Mouse (Mus musculus) megakaryocyte, embryonic 14.5 days (primary cell): ENCODE measurements around the gene Igf1r. TPM values are rescaled to one million over a fixed set of nuclear protein-coding genes. Genes with fewer than 3 reads are reported as not detected.

Source experiments
- H3K27me3 ChIP-seq: replicated peaks from 2 replicates; pipeline ENCODE3; 2012; ENCODE audit warnings: inconsistent platforms
- H3K36me3 ChIP-seq: replicated peaks from 2 replicates; pipeline ENCODE3; 2012; ENCODE audit warnings: low read length, inconsistent platforms, mixed read lengths
- H3K4me1 ChIP-seq: 2 replicates; pipeline ENCODE4 v1.6.1; 2012; ENCODE audit warnings: inconsistent platforms
- H3K4me3 ChIP-seq: replicated peaks from 2 replicates; pipeline ENCODE3; 2012; ENCODE audit warnings: moderate library complexity, mild to moderate bottlenecking, inconsistent platforms
- H3K9me3 ChIP-seq: 2 replicates; pipeline ENCODE4 v1.6.1; 2012; ENCODE audit warnings: inconsistent platforms
- FLI1 ChIP-seq: IDR thresholded peaks from 2 replicates; pipeline ENCODE4 v1.6.1; 2012; ENCODE audit warnings: low read length, inconsistent platforms, mixed read lengths
- GATA1 ChIP-seq: IDR thresholded peaks from 3 replicates; pipeline ENCODE4 v1.6.1; 2012; ENCODE audit warnings: mixed read lengths, low read length, inconsistent platforms, borderline replicate concordance
- polyA plus RNA-seq: library from polyadenylated mRNA; stranded (reverse); fragments of >175 nt; gene quantifications from 2 replicates; pipeline ENCODE4 v1.2.3, GENCODE M21; 2012; ENCODE audit warnings: low replicate concordance; ENCODE audit not compliant: insufficient read depth

Igf1r gene
- polyA plus RNA-seq, 1 experiment, result 8.7 TPM

- Histone ChIP-seq H3K36me3 (peaks cover 98% of the 10 kb centered on the region), H3K4me3 (no peak overlapping the region), H3K4me1 (peaks cover 38% of the 10 kb centered on the region), H3K9me3 (no peaks in the 10 kb centered on the region), H3K27me3 (no peaks in the 10 kb centered on the region)
- TF ChIP-seq FLI1, result no peak
- no peak for TF ChIP-seq GATA1
These were observed 272.9 kb downstream of the Igf1r start for GRCm38 (mm10) chr7:68225427-68226054.

- H3K4me1 ChIP-seq, result peaks cover 49% of the 10 kb centered on the region
- no peaks in the 10 kb centered on the region for H3K9me3 ChIP-seq
- H3K36me3 ChIP-seq, result peaks cover 97% of the 10 kb centered on the region
- no peaks in the 10 kb centered on the region for H3K27me3 ChIP-seq
- TF ChIP-seq FLI1, result no peak
- no peak for TF ChIP-seq GATA1
- H3K4me3 ChIP-seq, result no peak overlapping the region
These were observed 274.4 kb downstream of the Igf1r start for GRCm38 (mm10) chr7:68227021-68227420.

GRCm38 (mm10) chr7:68227621-68228020 is 275.0 kb downstream of the Igf1r start:
- H3K4me3 ChIP-seq, result no peak overlapping the region
- no peak for TF ChIP-seq GATA1
- no peak for TF ChIP-seq FLI1
- H3K36me3 ChIP-seq, result peaks cover 94% of the 10 kb centered on the region
- H3K9me3 ChIP-seq, result no peaks in the 10 kb centered on the region
- H3K4me1 ChIP-seq, result peaks cover 51% of the 10 kb centered on the region
- no peaks in the 10 kb centered on the region for H3K27me3 ChIP-seq

DNA sequence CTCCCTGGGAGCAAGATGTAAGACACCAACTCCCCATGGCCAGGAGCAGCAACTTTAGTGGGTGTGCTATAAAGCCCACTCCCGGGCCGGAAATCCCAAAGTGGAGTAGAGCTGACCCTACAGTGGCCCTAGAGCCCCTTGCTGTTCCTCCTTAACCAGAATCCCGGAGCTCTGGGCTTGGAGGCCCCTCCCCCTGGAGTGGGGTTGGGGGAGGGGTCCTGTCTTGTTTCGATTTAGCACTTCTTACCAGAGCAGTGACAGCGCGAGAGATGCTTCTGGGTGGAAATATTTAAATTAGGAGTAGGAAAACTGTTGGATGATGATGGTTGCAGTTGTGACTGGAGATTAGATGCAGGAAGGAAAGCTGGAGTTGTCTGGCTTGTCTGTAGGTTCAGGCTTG is 275.9 kb downstream of the Igf1r start:
- H3K27me3 ChIP-seq, result no peaks in the 10 kb centered on the region
- peaks cover 48% of the 10 kb centered on the region for H3K4me1 ChIP-seq
- H3K9me3 ChIP-seq, result no peaks in the 10 kb centered on the region
- peaks cover 89% of the 10 kb centered on the region for H3K36me3 ChIP-seq
- TF ChIP-seq FLI1 (no peak), GATA1 (no peak)
- H3K4me3 ChIP-seq, result no peak overlapping the region

DNA sequence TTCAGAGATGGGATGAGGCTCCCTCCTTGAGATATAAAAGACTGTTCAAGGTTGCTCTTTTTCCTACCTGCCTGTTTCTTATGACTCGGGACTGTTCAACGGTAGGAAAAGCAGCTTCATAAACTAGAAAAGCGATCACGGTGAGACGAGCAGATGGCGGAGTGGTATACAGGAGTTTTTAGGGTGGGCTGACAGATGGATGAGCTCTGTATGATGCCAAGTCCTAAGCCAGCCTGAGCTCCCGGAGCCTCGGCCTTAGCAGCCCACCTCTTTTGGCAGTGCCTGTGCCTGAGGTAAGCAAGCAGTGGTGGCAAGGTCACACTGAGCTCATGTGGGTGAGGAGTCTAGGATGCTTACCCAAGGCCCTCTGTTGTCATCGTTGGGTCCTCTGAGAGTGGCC is 278.2 kb downstream of the Igf1r start:
- peaks cover 41% of the 10 kb centered on the region for H3K4me1 ChIP-seq
- H3K4me3 ChIP-seq, result no peak overlapping the region
- TF ChIP-seq FLI1, result no peak
- no peak for TF ChIP-seq GATA1
- H3K9me3 ChIP-seq, result no peaks in the 10 kb centered on the region
- no peaks in the 10 kb centered on the region for H3K27me3 ChIP-seq
- H3K36me3 ChIP-seq, result peaks cover 66% of the 10 kb centered on the region

DNA sequence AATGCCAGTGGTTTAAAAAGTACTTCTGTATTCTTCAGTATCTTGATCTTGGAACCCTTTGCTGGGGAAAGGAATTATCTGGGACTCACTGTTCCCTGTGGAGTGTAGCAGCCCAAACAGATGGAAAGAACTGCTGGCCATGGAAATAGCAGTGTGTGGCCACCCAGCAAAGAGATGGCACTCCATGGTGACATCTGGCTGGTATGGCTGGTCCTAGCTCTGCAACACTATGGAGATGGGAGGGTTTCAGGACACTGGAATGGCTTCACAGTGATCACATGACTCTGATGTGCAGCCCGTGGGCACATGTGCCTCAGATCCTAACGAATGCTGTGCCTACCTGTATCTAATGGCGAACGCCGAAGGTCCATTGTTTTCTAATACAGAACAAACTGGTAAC is 279.9 kb downstream of the Igf1r start:
- TF ChIP-seq GATA1 (no peak), FLI1 (no peak)
- Histone ChIP-seq H3K4me3 (no peak overlapping the region), H3K9me3 (no peaks in the 10 kb centered on the region), H3K27me3 (no peaks in the 10 kb centered on the region), H3K36me3 (peaks cover 49% of the 10 kb centered on the region), H3K4me1 (peaks cover 35% of the 10 kb centered on the region)

DNA sequence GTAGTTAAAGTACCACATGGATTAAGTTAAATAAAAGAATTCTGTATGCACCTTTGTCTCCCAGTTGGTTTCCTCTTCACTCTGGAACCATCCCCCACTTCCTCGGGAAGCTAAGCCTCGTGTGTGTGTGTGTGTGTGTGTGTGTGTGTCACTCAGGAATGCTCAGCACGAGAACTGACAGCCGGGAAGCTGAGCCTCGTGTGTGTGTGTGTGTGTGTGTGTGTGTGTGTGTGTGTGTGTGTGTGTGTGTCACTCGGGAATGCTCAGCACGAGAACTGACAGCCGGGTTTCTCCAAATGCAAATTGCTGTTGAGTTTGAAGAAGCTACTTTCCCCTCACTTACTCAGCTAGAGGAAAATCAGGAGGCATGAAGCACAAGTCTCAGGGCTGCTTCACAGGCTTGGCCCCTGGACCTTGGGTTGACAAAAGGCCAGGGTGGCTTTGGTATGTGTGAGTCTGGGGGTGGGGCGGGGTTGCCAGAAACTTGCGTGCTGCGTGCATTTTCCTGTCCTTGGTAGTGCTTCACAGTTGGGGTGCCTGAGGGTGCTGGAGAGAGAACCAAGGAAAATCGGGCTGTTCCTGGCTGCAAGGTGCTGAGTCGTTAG is 281.1 kb downstream of the Igf1r start:
- Histone ChIP-seq H3K4me1 (peaks cover 24% of the 10 kb centered on the region), H3K9me3 (no peaks in the 10 kb centered on the region), H3K27me3 (no peaks in the 10 kb centered on the region), H3K36me3 (peaks cover 37% of the 10 kb centered on the region), H3K4me3 (no peak overlapping the region)
- TF ChIP-seq FLI1 (no peak), GATA1 (no peak)

- H3K27me3 ChIP-seq, result peaks cover 20% of the 10 kb centered on the region
- H3K4me3 ChIP-seq, result no peak overlapping the region
- no peak for TF ChIP-seq FLI1
- no peak for TF ChIP-seq GATA1
- peaks cover 21% of the 10 kb centered on the region for H3K4me1 ChIP-seq
- no peaks in the 10 kb centered on the region for H3K9me3 ChIP-seq
- H3K36me3 ChIP-seq, result peaks cover 8% of the 10 kb centered on the region
These were observed 284.2 kb downstream of the Igf1r start for GRCm38 (mm10) chr7:68236817-68237216.

GRCm38 (mm10) chr7:68239220-68239827 is 286.7 kb downstream of the Igf1r start:
- Histone ChIP-seq H3K27me3 (peaks cover 21% of the 10 kb centered on the region), H3K9me3 (no peaks in the 10 kb centered on the region), H3K4me3 (no peak overlapping the region), H3K36me3 (no peaks in the 10 kb centered on the region), H3K4me1 (peaks cover 13% of the 10 kb centered on the region; the same call in 1 of the 2 replicates)
- no peak for TF ChIP-seq FLI1
- no peak for TF ChIP-seq GATA1

GRCm38 (mm10) chr7:68241205-68241604 is 288.6 kb downstream of the Igf1r start:
- Histone ChIP-seq H3K9me3 (no peaks in the 10 kb centered on the region), H3K4me3 (no peak overlapping the region), H3K36me3 (no peaks in the 10 kb centered on the region), H3K4me1 (0 out of 2 replicates have a peak, but pooled peaks cover 10% of the 10 kb centered on the region), H3K27me3 (peaks cover 21% of the 10 kb centered on the region)
- TF ChIP-seq GATA1, result no peak
- TF ChIP-seq FLI1, result no peak
